9 mouse cellular contexts compared by ENCODE assay signal in genomic region chr2:173577669-173578557, GRCm38 (mm10). TPM values are rescaled to one million over a fixed set of nuclear protein-coding genes. Genes with fewer than 3 reads are reported as not detected.
DNase-seq lines count a peak whose midpoint lies in the region; ATAC-seq lines count a peak whose summit lies in the region.
"Had no signal": no experiment of that assay in that cellular context is flagged by ENCODE, and none has a peak within 500 bp of the region (broad histone marks: within the 10 kb centered on the region; RNA-seq: fewer than 3 reads in every experiment).

TSS of gene Ankrd60 (minus strand) at chr2:173578365.

- DNase-seq in adrenal gland, postnatal 10 days: peak; percentile 49
- no peak for DNase-seq in adrenal gland, adult 8-10 months
- DNase-seq in natural killer cell, adult 2 months (ENCODE audit: low spot score in 2 of 2): peak; percentile 68 to 84
- DNase-seq in thymus, postnatal 25 days: peak; percentile 88
- no peak for DNase-seq in frontal cortex, postnatal 25 days (ENCODE audit: low spot score in 2 of 2)

- H3K9ac ChIP-seq in forebrain, embryonic 12.5 days: peak within 1 kb of the TSS; percentile 62
- H3K9ac ChIP-seq in limb, embryonic 12.5 days (replicated peaks): peak within 1 kb of the TSS; percentile 64

- 13% methylated on average over 43 of the region's 58 CpGs for WGBS in forebrain, embryonic 12.5 days
- WGBS in limb, embryonic 12.5 days: 10% methylated on average over 49 of the region's 58 CpGs

- H3K9me3 ChIP-seq in forebrain, embryonic 12.5 days: no peaks in the 10 kb centered on the region
- no peaks in the 10 kb centered on the region for H3K9me3 ChIP-seq in limb, embryonic 12.5 days

- no peak within 1 kb of the TSS for H3K27ac ChIP-seq in forebrain, embryonic 12.5 days
- peak within 1 kb of the TSS; percentile 7; the same call in 1 of the 2 replicates for H3K27ac ChIP-seq in limb, embryonic 12.5 days

- peak; percentile 83 for ATAC-seq in CD4-positive, CD25-positive, alpha-beta regulatory T cell, adult 4 months
- peak; percentile 80 for ATAC-seq in forebrain, embryonic 12.5 days (ENCODE audit: low FRiP score)
- peak; percentile 53 for ATAC-seq in limb, embryonic 12.5 days (ENCODE audit: insufficient number of reproducible peaks, insufficient read depth, low FRiP score, low TSS enrichment, low read depth)

- no peaks in the 10 kb centered on the region for H3K36me3 ChIP-seq in forebrain, embryonic 12.5 days (replicated peaks)
- H3K36me3 ChIP-seq in limb, embryonic 12.5 days: no peaks in the 10 kb centered on the region

- H3K4me3 ChIP-seq in forebrain, embryonic 12.5 days (replicated peaks): peak within 1 kb of the TSS; percentile 49
- peak within 1 kb of the TSS; percentile 50 for H3K4me3 ChIP-seq in limb, embryonic 12.5 days (replicated peaks)
- H3K4me3 ChIP-seq: erythroblast, embryonic 14.5 days had no signal

- peaks cover 38% of the 10 kb centered on the region for H3K27me3 ChIP-seq in forebrain, embryonic 12.5 days
- peaks cover 41% of the 10 kb centered on the region for H3K27me3 ChIP-seq in limb, embryonic 12.5 days

- peaks cover 8% of the 10 kb centered on the region for H3K4me1 ChIP-seq in forebrain, embryonic 12.5 days
- H3K4me1 ChIP-seq in limb, embryonic 12.5 days (replicated peaks): peaks cover 13% of the 10 kb centered on the region

- peak within 1 kb of the TSS; percentile 94 for H3K4me2 ChIP-seq in forebrain, embryonic 12.5 days
- peak within 1 kb of the TSS; percentile 98 for H3K4me2 ChIP-seq in limb, embryonic 12.5 days

RNA-seq across cellular contexts. Expression of gene Ankrd60, which starts in this region (rescaled TPM):
- not detected for total RNA-seq in adrenal gland, postnatal 10 days (2021)
- not detected for total RNA-seq in adrenal gland, adult 8-10 months (2022)
- polyA plus RNA-seq in CD4-positive, CD25-positive, alpha-beta regulatory T cell, adult 4 months (2017; shearing (Covaris generic)): under 1 TPM in 1 of 2 experiments, not detected in 1; 0.86 TPM
- polyA plus RNA-seq in forebrain, embryonic 12.5 days (2016; fragmentation: Nextera tagmentation; extraction: Ambion mirVana): not detected in 2 replicates
- not detected in 2 replicates for polyA plus RNA-seq in limb, embryonic 12.5 days (2016; fragmentation: Nextera tagmentation; extraction: Ambion mirVana)
- polyA plus RNA-seq: erythroblast, embryonic 14.5 days had no signal

Comparison
In these comparisons a context has a peak if more than half of its experiments do, and no peak if none do; other contexts are left out.
1. Peak in DNase-seq in adrenal gland, postnatal 10 days; RNA of the gene not detected or under 1 TPM.
2. Peak in ATAC-seq in CD4-positive, CD25-positive, alpha-beta regulatory T cell, adult 4 months; RNA of the gene not detected or under 1 TPM.
3. Peak in ATAC-seq, H3K4me3 ChIP-seq, H3K9ac ChIP-seq and H3K4me2 ChIP-seq in forebrain, embryonic 12.5 days; RNA of the gene not detected or under 1 TPM.
4. Peak in ATAC-seq, H3K4me3 ChIP-seq, H3K27ac ChIP-seq, H3K9ac ChIP-seq and H3K4me2 ChIP-seq in limb, embryonic 12.5 days; RNA of the gene not detected or under 1 TPM.
5. DNase-seq: peak in natural killer cell, adult 2 months (2 of 2) and thymus, postnatal 25 days (single experiment); none in adrenal gland, adult 8-10 months (single experiment) and frontal cortex, postnatal 25 days (0 of 2).
6. Peak in every context shown above with its lines, with median percentiles within 50 percentile points of each other: ATAC-seq.